Mouse (Mus musculus) spleen, adult 12 weeks (tissue): ENCODE results near the gene Kcnq2.

Experiments used
- DNase-seq: peaks from one replicate; pipeline ENCODE4 v3.0.0; 2022; ENCODE audit warnings: low spot score

Gene Kcnq2

DNA sequence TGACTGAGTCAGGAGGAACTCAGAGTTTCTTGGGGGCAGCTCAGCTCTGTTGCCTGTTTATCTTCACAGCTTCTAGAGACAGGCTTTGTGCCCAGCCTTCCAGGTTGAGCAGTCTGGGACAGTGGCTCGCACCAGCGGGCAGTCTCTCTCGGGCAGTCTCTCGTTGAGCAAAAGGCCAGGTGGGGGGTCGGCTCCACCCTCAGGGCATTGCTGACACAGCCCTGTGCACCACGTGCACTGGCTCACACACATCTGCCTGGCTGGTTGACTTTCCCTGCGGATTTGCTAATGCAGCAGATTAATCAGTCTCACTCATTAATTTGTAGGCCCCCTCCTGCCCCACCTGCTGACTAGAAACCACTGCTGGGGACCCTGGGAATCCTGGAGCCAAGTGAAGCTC lies 93.2 kb downstream of the Kcnq2 start:
- DNase-seq: no peak

DNA sequence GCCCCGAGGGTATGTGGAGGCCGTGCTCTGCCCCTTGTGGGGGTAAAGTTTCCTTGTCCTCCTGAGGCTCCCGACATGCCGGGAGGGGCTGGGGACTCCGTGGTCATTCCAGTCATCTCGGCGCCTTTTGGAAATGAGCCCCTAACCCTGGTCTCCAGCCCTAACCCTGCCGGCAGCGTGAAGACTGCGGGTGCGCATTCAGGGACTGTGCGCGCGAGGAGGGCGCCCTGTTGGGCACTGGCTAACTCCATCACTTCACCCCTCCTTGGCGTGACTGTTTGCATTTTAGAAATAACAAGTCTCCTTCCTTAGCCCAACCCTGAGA lies 95.8 kb downstream of the Kcnq2 start:
- DNase-seq: no peak

DNA sequence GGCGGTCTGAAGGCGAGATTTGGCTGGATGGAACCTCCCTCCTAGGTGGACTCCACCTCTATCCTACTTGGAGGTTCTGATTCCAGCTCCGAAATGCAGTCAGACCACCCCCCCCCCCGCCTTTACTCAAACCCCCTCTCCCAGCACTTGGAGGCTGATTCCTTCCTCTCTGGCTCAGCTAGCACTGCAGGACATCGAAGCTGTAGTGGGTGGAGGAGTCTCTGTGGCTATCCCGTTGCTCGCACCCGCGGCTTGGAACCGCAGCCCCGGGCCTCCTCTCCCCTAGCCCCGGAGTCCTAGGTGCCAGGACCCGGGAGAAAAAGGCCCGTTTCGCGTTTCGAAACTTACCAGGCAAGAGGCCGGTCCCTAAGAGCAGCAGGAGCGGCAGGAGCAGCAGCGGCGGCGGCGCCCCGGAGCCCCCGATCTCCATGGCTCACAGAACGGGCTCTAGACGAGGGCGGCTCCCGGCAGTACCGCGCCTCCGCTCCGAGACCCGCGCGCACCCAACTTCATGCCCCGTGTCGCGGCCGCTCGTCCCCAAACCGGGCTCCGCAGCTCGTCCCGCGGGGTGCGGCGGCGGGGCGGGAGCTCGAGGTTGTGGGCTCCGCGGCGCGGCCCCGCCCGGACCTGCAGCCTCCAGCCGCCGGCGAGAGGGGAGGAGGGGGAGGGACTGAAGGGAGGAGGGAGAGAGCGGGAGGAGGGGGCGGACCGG lies 96.3 kb downstream of the Kcnq2 start:
- no peak for DNase-seq

DNA sequence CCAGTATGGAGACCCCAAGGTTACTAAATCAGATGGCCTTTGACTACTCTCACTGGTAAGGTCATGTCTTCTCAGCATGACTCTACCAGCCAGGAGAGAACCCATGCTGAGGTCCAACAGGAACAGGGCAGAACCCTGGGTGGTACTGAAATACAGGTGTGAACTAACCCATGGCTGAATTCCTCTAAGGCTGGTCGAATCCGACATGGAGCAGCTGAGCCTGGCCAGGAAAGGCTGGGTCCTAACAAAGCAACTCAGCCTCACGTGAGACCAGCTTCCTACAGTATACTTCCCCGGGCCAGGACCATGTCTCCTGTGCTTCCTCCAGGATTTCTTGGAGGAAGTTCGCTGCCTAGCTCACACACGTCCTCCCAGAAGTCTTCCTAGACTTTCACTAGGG lies 98.5 kb downstream of the Kcnq2 start:
- no peak for DNase-seq

DNA sequence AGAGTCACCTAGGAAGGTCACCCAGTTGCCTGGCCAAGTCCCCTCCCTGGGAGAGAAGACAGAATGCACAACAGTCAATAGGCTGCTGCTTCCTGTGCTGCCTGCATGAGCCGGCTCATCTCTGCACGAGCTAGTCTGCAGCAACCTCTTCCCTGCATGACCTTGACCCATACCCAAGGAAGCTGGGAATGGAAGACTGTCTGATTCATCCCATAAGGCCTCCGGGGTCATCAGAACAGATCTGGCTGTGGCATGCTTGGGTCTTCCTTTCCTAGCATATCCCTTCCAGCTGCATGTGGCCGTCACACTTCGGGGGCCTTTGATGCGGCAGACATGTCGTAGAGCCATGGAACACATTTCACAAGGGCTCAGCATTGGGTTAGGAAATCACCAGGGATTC lies 99.9 kb downstream of the Kcnq2 start:
- DNase-seq: no peak

DNA sequence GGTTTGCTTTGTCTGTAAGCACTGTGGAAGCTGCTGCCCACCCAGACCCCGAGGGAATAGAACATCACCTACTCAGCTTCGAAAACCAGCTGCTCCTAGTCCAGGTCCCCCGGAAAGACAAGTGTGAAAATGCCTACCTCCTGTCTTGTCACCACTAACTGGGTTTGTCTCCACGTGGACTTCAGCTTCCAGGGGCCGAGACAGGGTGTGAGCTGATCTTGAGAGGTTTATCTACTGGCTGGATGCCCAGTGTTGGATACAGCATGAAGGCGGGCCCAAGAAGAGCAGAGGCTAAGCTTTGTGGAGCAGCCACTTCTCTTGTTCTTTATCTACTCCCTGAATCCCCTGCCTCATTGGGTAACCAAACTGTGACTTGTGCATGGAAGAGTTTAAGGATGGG lies 101.8 kb downstream of the Kcnq2 start:
- DNase-seq: no peak

DNA sequence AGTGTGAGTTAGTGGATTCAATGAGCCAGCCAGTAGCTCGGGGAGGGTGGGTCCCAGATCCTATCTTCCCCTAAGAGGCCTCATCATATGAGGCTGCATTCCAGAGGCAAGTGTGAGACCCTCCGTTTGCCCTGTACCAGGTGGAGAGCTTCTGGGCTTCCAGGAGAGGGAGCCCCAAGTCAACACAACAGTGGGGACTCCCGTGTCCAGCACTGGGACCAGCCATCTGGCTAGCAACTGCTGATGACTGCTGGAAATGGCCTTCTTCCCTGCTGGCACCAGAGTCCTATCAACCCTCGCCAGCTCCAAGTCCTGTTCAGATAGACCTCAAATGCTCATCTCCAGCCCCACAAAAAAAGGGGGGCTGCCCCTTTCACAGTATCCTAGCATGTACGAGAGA lies 102.7 kb downstream of the Kcnq2 start:
- DNase-seq: no peak

DNA sequence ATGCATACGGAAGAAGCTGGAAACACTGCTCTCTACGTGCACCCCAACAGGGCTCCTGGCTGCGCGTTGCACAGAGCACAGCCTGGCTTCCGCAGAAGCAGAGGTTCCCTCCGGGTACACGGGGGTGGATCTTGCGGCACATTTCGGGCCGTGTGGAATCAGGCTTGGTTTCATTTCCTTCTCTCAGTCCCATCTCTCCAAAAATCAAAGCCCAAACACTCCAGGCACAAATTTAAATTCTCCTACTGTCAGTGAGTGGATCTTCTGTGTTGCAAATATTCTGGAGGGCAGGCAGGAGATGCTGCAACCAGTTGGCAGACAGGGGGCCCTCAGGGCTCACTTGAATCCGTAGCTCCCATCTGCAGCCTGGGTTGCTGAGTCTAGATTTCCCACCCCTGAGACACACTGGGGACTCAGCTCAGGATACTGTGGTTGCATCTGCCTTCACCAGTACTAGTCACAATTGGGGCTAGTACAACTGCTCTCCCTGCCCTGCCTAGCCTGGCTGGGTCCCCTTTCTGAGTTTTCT lies 103.6 kb downstream of the Kcnq2 start:
- DNase-seq: no peak
